Mouse (Mus musculus) urinary bladder, postnatal 14 days (tissue): ENCODE data around the gene Lcn4.

Experiments used
- DNase-seq: peaks from one replicate; pipeline ENCODE4 v3.0.0; 2021; ENCODE audit warnings: low spot score

The Lcn4 gene

DNA sequence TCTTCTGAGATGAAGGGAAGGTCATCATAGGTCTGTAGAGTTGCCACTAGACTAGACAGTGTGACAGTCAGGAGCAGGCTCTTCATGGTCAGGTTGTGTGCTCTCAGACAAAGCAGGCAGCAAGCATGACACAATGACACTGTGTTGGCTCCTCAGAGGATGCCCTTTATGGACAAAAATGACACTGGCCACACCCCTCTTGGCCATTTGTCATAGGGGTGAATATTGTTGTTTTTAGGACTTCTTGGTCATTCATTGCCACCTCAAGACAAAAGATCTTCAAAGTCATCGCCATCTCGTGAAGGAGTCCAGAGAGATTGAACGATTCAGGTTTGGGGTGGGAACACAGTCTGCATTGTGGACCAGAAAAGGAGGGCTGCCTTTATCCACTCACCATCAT is at the start of gene Lcn4:
Gene Lcn4, minus strand, starts transcription at position 101 of the 400 bp plus-strand sequence.
- no peak for DNase-seq

DNA sequence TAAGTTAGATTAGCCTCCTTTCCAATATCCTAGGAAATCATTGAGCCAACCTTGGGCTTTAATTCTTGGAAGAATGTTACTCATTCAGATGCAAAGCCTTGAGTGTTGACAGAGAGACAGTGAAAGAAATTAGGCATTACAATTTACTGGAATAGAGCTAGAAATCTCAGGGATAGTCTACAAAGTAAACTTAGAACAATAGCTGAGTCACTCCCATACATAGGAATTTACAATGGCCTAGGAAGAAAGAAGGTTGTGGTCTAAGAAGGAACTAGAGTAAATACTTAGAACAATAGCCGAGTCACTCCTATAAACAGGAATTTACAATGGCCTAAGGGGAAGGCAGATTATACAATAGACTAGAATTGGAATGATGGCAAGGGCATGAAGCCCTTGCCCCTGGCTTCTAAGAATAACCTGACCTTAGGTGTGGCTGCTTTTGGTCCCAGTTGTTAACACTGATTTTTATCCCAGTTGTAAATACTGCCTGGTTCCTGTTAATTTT is 15.1 kb upstream of the Lcn4 start:
- no peak for DNase-seq

DNA sequence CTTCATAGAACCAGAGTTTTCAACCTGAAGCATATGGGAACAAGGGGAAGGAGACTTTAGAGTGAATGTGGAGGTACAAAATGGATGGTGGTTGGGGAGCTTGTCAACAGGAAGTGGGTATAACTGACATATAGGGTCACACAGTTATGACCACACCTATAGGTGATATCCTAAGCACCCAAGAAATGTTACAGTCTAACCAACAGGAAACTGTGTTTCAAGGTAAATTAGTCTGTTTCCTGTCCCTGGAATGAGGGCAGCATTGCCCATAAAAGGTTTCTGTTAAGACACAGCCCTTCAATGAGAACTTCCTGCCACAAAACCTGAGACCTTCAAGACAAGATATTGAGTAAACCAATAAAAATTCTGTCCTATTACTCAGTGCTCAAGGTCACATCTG is 2.3 kb downstream of the Lcn4 start:
- no peak for DNase-seq

DNA sequence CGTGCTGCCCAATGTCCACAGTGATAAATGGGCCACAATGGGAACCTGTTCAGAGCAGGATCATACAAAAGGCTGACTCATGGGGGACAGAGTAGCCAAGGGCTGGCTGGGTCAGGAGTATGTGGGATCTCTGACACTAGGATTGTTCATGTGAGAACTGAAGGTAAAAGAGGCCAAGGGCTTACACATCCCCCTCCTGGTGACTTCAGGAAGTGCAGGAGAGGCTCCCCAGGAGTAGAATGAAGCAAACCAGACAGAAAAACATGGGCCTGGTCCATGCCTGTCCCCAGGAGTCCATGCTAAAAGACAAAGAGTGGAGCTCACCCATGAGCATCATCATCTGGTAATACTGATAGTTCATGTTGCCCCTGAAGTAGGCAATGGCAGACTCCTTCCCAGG is 7.5 kb downstream of the Lcn4 start:
- DNase-seq: peak; percentile 67

DNA sequence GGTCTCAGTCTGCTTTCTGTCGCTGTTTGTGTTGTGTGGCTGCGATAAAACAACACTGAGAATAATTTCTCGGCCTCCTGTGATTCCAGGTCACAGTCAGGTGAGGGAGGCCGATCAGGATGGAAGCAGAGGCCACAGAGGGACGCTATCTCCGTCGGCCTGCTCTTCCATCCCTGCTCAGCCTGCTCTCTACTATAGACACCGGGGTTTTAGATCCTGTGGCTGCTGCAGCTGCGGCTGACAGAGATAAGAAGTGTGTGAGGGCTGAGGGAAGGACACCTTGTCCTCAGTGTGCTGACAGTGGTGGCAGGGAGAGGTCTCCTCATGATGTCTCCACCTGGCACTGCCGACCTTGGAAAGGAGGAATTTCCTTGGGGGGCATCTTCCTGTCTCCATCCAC is 8.0 kb downstream of the Lcn4 start:
- DNase-seq: no peak

DNA sequence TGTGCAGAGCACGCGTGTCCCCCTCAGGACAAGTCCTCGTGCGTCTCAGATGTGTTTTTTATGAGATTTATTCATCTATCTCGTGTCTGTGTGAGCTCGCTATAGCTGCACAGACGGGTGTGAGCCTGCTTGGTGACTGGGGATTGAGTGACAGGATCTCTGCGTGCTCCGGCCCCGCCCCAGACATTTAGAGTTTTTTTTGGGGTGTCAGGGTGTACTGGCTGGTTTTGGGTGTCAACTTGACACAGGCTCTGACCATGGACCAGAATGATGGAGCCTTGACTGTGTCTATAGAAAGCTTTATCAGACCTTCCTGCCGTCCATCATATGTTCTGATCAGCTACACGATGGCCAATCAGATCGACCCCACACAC is 8.6 kb downstream of the Lcn4 start:
- DNase-seq: no peak

DNA sequence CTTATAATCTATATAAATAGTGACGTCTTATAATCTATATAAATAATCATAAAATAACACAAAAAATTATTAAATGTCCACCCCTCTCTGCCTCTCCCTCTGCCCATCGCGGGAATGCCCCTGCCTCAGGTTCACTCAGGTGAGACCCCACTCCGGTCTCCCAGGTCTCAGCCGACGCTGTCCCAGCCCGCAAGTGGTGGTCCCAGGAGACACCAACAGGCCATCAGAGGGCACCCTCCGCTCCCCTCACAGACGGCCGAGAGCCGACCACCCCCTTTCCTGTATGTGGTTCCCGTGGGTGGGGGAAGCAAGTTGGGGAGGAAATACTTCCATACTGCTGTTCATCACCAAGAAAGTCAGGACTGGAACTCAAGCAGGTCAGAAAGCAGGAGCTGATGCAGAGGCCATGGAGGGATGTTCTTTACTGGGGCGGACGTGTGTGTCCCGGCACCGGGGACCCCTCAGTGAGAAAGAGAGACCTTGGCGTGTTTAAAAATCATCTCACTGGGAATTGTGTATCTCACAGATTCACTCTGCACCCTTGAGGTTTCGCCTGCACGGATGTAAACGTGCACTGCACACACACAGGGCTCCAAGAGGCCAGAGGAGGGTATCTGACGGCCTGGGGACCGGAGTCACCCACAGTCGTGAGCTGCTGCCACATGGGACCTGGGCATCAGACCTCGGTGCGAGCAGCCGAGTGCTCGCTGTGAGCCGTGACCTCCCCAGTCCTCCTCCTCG is 9.1 kb downstream of the Lcn4 start:
- no peak for DNase-seq

DNA sequence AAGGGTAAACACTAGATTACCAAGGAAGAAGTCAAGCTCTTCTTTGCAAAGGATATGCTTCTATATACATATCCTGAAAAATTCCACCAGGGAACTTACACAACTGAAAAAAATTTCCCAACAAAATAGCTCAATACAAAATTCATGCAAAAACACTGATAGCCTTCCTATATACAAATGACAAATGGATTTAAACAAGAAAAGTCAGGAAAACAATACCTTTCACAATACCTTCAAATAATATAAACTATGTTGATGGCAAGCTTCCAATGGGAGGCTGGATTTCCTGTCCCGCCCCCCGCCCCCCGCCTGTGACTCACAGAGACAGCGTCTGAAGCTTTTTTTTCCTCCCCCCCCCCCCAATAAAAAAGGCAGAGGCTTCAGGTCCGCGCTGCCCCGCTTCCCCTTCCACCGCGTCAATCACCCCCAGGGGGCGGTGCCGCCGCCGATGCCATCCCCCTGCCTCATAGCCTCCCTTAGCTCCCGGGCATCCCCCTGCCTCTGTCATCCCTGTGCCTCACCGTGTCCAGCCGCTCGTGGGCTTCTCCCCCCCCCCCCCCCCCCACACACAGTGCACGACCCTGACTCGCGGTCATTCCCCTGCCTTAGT is 9.8 kb downstream of the Lcn4 start:
- DNase-seq: no peak

DNA sequence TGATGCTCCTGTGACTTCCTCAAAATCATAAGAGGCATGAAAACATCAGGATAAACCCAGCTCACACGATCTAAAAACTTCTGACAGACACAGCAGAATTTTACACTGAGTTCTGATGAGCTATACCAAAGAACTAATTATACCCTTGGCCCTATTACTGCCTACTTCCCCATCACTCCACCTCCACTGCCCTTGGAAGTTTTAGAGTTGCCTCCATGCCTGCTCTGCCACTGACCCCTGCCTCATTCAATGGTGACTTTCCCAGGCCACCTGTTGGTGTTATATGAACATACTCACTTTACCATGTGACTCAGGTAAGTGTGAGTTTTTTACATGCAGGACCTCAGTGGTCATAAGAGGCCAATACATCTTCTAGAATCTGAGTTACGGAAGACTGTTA is 13.7 kb downstream of the Lcn4 start:
- no peak for DNase-seq

DNA sequence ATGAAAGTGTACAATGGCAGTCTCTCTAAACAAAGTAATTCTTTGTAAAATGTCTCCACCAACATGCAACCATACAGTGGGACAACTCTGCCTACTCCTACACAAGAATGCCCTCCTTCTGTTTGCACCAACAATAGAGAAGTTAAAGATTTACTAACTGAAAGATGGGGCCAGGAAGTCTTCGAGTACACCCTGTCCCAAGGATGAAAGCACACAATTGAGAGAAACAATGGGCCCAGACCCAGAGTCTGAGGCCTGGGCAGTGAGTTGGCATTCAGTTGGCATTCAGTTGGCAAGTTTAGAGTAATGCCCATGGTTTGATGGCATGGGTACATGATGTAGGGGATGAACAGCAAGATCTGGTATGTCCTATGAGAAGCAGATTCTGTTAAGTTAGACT is 16.4 kb downstream of the Lcn4 start:
- DNase-seq: no peak

DNA sequence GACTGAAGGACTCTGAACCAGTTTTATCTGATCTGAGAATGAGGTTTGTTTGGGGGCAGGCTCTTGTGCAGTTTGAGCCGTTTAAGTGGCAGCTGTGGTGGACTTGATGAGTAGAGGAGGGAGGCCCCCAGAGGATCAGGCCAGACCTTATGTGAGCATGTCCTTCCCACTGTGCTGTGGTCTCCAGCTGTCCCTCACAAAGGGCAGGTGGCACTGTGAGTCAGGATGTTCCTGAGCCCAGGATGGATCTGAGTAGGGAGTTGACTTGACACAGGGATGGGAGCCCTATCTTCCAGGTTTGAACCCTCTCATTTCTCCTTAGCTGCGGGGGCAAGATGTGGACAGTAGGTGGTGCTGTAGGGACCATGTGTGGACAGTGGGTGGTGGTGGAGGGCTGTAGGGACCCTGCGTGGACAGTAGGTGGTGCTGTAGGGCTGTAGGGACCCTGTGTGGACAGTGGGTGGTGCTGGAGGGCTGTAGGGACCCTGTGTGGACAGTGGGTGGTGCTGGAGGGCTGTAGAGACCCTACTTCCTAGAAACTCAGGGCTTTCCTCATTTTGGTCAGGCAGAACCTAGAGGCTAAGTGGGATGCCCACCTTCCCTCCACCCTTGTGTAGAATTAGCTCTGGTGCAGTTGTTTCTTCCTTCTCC is 24.3 kb downstream of the Lcn4 start:
- peak; percentile 75 for DNase-seq

DNA sequence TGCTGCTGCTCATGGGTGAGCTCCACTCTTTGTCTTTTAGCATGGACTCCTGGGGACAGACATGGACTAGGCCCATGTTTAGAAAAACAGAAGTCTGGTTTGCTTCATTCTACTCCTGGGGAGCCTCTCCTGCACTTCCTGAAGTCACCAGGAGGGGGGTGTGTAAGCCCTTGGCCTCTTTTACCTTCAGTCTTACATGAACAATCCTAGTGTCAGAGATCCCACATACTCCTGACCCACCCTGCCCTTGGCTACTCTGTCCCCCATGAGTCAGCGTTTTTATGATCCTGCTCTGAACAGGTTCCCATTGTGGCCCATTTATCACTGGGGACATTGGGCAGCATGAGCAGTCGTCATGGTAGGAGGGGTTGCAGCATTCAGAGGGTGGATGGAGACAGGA is 27.1 kb downstream of the Lcn4 start:
- peak; percentile 26 for DNase-seq

DNA sequence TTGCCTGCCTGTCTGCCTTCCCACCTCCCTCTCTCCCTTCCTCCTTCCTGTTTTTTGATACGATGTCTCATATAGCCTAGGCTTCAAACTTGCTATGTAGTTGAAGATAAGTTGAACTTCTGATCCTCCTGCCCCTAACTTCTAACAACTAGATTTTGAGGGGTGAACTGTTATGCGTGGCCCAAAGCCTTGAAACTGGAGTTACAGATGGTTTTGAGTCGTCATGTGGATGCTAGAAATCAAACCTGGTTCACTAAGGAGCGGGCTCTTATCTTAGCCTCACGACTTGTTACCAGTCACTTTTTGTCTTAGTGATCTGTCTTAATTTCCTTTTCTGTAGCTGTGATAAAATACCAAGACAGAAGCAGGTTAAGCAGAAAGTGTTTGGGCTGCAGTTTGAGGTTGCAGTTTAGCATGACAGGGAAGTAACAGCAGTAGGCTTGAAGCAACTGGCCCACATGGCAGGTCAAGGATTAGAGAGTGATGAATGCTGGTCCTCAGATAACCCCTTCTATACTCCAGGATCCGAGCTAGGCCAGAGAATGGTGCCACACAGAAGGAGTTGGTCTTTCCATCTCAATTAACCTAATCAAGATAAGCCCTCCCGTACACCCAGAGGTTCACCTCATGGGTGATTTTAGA is 30.0 kb downstream of the Lcn4 start:
- no peak for DNase-seq

DNA sequence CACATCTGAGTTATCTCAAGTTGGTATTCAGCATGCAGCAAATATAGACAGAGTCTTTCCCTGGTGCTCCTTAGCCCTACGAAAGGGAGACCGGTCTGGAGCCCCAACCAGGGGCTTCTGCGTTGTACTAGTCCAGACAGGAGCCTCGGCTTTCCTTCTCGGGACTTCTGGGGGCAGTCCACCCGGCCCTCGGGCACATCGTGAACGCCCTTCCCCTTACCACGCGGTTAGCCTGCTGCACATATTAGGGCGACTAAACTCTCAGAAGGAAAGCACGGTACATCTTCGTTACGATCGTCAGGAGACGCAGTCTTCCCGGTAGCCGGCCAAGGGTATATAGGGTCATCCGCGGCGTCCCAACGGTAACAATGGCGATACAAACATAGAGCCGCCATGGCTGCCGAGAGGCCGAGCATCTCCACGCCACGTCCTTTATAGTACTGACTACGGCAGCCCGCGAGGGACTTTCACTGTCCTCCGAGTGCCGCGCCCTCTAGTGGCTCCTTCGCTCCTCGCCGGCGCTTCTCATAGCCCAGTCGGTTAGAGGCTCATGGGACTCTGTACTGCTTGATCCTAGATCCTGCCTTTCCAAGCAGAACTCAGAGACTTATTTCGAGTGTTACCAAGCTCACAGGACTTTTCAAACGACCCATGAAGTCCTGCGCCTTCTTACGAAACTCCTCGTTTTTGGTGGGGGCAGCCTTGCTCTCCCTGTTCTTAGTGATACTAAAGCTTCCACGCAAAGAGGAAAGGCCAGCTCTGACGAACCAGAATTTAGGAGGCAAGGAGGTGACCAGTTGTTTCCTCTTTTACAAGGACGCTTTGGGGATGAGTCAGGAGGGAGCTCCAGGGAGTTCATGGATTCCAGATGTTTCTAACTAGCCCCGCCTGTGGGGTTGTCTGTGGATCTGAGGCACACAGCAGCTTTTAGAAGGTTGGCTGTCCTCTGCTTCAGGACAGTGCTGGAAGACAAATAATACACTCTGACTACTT is 30.9 kb downstream of the Lcn4 start:
- peak; percentile 98 for DNase-seq

DNA sequence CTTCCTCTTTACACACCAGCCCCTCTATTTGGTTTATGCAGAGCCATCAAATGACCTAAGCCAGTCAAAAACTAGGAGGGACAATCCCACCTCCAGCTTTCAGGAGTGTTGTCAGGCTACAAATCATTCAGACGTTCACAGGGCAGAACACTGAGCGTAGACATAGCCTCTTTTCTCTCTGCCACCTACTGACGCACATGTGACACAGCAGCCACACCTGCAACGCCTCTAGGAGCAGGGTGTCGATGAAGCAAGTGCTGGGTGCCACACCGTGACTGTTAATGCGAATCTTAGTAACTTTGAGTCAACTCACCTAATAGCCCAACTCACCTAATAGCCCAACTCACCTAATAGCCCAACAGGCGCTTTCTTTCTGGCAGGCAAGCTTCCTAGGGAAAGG is 32.0 kb downstream of the Lcn4 start:
- peak; percentile 46 for DNase-seq

DNA sequence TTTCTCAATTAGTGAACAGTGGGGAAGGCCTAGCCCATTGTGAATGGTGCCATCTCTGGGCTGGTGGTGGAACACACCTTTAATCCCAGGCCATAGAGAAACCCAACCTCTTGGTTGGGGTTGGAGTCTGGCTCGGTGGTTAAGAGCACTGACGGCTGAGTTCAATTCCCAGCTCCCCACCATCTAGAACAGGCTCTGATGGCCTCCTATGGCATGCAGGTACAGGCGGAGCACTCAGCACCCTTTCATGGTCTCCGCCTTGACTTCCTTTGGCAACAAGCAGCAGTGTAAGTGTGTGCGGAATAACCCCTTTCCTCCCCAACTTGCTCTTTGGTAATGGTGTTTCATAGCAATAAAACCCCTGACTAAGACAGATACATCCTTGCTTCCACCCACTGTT is 32.5 kb downstream of the Lcn4 start:
- no peak for DNase-seq

DNA sequence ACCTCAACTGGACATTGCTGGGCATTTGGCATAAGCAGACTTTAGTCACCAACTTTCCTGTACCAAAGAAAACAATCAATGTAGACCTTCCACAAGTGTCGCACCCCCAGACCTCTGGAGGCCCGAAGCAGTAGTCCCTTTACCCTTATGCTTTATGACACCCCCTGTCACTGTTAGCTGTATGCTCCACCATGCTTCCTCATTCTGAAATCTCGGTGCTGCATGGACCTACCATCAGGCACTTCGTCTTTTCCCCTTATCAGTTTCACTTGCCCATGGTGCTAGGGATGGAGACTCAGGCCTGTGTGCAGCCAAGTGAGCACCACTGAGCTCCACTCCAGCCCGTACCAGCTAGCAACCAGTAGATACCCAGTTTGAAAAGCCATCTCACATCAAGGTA is 33.0 kb downstream of the Lcn4 start:
- no peak for DNase-seq

DNA sequence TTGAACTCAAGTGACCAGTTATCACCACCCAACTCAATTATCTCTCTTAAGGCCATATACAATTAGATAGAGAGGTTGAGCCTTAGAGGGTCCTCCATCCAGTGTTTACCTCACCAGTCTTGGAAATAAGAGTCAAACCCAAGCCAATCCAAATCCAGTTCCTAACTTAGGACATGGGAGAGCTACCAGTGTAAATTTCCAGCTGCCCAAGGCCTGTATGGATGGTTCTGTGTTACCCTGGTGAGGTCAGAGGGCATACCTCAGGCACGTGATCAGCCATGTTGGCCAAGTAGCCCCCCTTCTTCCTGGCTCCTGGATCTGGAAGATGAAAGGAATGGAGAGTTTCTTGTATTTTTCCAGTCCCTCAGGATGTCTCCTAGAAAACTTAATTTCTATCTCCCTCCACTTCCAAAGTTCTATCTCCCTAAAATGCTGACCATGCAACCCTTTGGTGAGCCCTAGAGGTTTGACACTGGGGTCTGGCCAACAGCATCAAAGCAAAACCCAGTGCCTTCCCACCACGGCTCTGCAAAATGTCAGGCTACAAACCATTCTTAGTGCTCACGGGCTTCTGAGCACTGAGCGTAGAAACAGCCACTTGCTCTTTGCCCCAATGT is 33.7 kb downstream of the Lcn4 start:
- no peak for DNase-seq

DNA sequence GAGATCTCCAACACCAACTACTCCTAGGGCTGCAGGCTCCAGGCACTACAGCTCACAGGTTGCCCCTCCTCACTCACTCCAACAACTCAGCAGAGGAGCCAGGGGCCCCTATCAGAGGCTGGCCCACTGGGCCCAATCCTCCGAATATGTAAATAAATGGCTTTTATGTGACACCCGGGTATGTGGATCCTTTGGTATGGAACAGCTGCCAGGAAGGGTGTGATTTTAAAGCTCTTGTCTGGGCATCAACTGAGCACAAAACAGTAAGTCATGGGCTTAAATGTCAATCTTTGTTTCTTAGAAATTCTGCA is 34.8 kb downstream of the Lcn4 start:
- no peak for DNase-seq

DNA sequence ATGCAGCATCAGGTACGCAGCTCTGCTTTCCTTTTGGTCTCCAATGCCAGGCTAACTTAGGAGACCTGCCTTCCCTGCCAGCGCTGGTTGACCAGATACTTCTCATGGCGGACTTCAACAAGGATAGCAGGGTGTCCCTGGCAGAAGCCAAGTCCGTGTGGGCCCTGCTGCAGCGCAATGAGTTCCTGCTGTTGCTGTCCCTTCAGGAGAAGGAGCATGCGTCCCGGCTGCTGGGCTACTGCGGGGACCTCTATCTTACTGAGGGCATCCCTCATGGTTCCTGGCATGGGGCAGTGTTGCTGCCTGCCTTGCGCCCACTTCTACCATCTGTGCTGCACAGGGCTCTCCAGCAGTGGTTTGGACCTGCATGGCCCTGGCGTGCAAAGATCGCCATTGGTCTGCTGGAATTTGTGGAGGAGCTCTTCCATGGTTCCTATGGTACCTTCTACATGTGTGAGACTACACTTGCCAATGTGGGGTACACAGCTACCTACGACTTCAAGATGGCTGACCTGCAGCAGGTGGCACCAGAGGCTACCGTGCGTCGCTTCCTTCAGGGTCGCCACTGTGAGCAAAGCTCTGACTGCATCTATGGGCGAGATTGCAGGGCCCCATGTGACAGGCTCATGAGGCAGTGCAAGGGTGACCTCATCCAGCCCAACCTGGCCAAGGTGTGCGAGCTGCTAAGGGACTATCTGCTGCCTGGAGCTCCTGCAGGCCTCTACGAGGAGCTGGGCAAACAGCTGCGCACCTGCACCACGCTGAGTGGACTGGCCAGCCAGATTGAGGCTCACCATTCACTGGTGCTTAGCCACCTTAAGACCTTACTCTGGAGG is 35.4 kb downstream of the Lcn4 start:
- DNase-seq: no peak
